Mouse (Mus musculus): Measurements from ENCODE around the gene Tmem80.

DNA sequence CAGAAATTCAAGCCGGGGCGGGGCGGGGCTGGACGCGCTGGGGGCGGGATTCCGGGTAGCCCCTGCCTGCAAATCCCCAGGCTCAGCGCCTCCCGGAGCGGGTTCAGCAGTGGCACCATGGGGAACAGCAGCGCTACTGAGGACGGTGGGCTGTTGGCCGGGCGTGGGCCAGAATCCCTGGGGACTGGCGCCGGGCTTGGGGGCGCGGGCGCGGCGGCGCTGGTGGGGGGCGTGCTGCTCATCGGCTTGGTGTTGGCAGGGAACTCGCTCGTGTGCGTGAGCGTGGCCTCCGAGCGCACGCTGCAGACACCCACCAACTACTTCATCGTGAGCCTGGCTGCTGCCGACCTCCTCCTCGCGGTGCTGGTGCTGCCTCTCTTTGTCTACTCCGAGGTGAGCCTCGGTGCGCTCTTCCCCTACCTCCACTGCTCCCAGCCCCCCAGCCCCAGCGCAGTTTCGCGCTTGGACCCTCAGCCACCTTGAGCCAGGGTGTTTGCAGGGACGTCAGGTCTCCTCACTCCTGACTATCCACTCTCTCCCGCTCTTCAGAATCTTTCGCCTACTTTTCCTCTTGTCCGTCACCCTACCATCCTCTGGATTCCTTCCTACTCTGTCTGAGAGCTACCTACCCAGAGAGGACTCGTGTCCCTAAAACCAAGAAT, 35.5 kb upstream of the Tmem80 start, which contains the start of gene Drd4:
- TF ChIP-seq CTCF (conservative IDR thresholded peaks at IDR 0.05 in 1 of 2, IDR thresholded peaks at IDR 0.05 in 1 of 2; ENCODE audit: low read depth in 2 of 2, low read length in 2 of 2) (no peak), MAX (IDR thresholded peaks at IDR 0.05; ENCODE audit: low read length) (no peak), HCFC1 (IDR thresholded peaks at IDR 0.05; ENCODE audit: low read depth, low read length) (no peak), USF1 (IDR thresholded peaks at IDR 0.05; ENCODE audit: low read depth, low read length) (no peak), POLR2A (IDR thresholded peaks at IDR 0.05; ENCODE audit: low read depth, low read length) (no peak)

Measured in CH12.LX (cell line).